Mouse (Mus musculus) layer of hippocampus, postnatal 14 days (tissue): Measurements from ENCODE around the gene S1pr2. TPM values are rescaled to one million over a fixed set of nuclear protein-coding genes. Genes with fewer than 3 reads are reported as not detected.
"Not testable (repeated sequence)": the region's sequence is repeated elsewhere in the genome, so short reads cannot be mapped to it uniquely, and the experiment has no call there.

Source experiments
- DNase-seq, 2 experiments: peaks; one replicate each; pipeline ENCODE4 v3.0.0; 2021 to 2022; ENCODE audit warnings: low spot score in 2 of 2, mixed read lengths in 1 of 2
- total RNA-seq, 2 experiments: library from RNA; stranded (reverse); gene quantifications; 2 replicates each; pipeline ENCODE4 v1.2.3; 2021

Gene S1pr2
- total RNA-seq, 2 experiments from 2014 or later: 2.1 to 3.5 TPM

DNA sequence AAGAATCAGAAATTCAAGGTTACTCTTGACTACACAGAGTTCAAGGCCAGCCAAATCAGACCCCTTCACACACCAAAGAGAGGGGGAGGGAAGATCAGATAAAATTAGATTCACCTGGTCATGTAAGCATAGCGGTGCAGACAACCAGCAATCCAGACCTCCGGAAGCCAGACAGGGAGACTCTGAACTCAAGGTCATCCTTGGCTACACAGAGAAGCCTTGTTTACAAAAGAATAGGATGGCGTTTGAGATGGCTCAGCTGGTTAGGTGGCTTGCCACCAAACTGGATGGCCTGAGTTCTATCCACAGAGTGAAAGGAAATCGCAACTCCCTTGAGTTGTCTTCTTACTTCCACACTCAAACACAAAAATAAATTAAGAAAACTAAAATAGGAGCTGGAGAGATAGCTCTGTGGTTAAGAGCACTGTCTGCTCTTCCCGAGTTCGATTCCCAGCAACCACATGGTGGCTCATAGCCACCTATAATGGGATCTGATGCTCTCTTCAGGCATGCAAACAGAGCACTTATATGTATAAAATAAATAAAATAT lies 25.1 kb upstream of the S1pr2 start:
- no peak for DNase-seq

DNA sequence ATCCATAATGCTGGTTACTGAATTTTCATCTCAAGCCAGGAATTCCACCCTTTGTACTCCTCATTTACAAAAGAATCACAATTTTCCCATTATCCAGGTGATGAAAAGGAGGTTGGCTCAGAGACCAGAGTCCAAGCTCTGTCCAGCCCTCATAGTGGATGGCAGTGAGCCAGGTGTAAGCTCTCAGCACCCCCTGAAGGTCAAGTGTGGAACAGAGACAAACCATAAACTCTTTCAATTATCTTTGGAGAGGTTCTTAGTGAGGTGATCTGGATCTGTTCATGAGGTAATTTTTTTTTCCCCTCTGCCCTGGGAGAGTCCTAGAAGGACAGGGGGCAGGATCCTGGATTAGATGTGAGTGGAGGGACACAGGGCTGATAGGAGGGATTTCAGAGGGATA lies 24.2 kb upstream of the S1pr2 start:
- DNase-seq: no peak

GRCm38 (mm10) chr9:20998337-20998736 lies 21.8 kb upstream of the S1pr2 start:
- DNase-seq: not testable (repeated sequence)

- no peak for DNase-seq
Measured at GRCm38 (mm10) chr9:20997065-20997464, 20.5 kb upstream of the S1pr2 start.

DNA sequence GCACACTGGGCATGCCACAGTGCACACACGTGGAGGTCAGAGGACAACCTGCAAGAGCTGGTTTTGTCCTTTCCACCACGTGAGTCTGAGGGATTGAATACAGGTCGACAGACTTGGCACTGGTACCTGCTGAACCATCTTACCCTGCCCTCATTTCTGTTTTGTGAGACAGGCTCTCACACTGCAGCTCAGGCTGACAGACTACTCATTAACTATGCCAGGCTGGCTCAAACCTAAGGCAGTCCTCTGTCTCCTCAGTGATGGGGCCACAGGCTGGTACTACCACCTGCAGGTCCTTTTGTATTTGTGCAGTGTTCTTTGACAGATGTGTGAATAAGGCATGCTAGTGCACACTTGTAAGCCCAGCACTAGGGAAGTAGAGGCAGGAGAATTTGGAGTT lies 18.5 kb upstream of the S1pr2 start:
- no peak for DNase-seq

DNA sequence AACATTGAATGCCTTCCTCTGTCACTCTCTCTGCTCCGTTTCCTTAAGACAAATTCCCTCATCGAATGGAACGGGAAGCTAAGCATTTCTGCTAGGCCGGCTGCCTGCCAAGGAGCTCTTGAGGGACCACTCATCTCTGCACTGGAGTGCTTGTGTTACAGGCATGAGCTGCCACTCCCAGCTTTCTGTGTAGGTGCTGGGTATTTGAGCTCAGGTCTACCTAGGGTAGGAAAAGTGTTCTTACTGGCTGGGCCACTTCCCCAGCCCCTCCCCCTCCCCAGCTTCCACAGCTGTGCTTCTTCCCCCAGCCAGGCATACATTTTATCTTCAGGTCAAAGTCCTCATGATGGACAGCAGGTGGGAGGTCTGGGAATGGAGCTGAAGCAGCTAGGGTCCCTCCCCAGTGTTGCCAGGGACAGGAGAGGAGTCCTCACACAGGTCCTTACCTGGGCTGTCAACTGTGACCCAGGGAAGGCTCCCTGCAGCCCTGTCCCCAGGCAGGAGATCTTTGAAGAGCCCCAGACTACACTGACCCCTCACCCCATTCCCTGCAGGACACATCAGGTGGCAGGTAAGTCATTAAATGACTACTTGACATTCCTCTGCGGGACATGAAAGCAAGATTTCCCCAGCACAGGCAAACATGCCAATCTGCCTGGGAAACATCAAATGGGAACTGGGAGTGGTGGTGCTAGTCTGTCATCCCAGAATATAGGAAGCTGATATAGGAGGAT lies 16.8 kb upstream of the S1pr2 start:
- DNase-seq: no peak

DNA sequence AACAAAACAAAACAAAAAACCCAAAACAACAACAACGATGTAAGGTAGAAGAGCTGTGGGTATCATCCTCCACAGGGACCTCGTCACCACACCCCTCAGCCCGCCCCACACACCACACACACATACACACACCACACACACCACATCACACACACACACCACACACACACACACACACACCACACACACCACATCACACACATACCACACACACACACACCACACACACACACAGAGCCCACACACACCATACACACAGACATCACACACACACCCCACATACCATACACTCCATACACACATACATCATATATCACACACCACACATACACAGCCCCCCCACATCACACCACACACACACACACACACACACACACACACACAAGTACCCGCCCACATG lies 15.0 kb upstream of the S1pr2 start:
- no peak for DNase-seq

DNA sequence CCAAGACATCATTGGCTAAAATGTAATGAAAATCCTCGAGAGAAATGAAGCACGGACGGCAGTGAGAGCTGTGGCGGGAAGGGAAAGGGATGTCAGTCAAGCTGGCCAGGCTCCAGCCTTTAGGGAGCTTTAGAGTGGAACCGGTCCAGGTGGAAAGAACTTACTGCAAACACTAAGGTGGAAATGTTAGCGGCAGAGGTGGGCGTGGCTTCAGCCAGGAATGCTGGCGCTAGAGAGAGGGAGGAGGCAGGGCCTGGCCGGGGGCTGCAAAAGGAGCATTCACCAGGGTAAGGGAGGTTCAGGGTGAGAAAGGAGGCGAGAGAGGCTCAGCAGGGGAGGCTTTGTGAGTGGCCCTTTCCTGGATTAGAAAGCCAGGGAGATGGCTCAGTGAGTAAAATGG lies 14.3 kb upstream of the S1pr2 start:
- DNase-seq: no peak

- DNase-seq: no peak
Measured at GRCm38 (mm10) chr9:20987953-20988352, 11.4 kb upstream of the S1pr2 start.

DNA sequence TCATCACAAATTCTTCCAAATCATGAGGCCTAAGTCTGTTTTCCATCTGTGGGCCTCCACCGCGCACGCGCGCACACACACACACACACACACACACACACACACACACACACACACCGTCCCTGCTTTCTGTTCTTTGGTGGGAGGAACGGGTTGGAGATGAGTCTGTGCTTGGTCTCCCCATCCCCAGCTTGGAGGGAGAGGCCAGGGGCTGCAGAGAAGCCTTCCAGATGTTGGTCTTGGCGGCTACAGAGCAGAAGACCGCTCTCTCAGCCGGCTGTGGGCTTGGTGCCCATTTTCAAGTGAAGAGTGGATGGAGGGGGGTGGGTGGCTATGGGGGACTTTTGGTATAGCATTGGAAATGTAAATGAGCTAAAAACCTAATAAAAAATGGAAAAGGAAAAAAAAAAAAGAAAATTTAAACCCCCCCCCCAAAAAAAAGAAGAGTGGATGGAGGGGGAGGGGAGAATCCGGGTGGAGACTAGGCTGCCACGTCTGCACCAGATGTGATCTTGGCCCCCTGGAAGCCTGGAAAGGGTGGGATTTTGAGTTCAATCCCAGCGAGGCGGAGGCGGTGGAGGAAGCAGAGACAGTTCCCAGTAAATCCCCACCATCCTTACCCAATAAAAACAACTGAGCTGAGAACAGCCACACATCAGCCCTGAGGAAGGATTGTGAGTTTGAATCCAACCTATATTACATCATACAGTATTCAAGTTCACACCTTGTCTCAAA lies 10.5 kb upstream of the S1pr2 start:
- DNase-seq: no peak

- DNase-seq: no peak
Measured at GRCm38 (mm10) chr9:20983169-20983568, 6.6 kb upstream of the S1pr2 start.

DNA sequence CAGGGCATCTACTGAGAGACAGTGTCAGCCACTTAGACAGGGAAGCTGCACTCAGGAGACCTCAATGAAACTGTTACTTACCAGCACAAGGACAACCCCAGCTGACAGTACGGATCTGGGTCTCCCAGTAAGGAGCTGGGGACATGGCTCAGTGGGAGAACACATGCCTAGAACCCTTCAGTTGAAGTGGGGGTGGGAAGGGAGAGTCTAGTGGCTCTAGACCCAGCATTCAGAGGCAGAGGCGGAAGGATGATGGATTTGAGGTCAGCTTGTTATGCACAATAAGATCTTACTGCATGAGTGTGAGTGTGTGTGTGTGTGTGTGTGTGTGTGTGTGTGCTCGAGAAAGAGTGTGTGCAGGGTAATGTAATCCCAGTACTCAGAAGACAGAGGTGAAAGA lies 5.6 kb upstream of the S1pr2 start:
- DNase-seq: no peak

GRCm38 (mm10) chr9:20979769-20980168 lies 3.2 kb upstream of the S1pr2 start:
- DNase-seq: no peak

- no peak for DNase-seq
Measured at GRCm38 (mm10) chr9:20979181-20979580, 2.6 kb upstream of the S1pr2 start.

- DNase-seq: no peak
Measured at GRCm38 (mm10) chr9:20978409-20979095, 2.0 kb upstream of the S1pr2 start.

DNA sequence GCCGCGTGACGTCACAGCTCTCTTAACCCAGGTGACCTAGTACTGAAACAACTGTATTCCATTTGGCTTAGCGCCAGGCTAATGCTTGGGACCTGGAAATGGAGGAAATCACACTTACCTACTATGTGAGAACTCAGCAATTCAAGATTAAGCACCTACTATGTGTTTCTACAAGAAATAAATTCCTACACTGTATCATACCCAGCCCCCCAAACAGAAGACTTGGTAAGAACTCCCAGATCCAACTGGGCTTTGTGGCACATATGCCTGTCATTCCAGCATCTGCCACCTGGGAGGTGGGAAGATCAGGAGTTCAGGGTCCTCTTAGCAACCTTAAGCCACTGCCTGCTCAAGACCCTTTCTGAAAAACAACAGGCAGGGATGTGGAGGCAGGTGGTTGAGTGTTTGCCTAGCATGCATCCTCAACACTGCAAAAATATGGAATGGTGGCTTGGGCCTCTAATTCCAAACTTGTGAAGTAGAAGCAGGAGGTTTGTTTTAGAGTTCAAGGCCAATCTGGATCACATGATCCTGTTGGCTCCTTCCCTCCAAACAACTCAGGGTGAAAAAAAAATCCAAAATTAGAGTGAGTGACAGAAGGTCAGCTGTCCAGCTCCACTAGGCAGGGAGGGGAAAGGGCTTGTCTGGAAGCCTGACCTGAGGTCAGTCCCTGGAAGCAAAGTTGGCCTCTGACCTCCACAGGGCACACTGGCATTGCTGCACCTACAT lies 544 bp upstream of the S1pr2 start:
- DNase-seq: no peak

GRCm38 (mm10) chr9:20975431-20976215 lies 958 bp downstream of the S1pr2 start:
- no peak for DNase-seq

GRCm38 (mm10) chr9:20973682-20974075 lies 2.9 kb downstream of the S1pr2 start:
- DNase-seq: no peak

DNA sequence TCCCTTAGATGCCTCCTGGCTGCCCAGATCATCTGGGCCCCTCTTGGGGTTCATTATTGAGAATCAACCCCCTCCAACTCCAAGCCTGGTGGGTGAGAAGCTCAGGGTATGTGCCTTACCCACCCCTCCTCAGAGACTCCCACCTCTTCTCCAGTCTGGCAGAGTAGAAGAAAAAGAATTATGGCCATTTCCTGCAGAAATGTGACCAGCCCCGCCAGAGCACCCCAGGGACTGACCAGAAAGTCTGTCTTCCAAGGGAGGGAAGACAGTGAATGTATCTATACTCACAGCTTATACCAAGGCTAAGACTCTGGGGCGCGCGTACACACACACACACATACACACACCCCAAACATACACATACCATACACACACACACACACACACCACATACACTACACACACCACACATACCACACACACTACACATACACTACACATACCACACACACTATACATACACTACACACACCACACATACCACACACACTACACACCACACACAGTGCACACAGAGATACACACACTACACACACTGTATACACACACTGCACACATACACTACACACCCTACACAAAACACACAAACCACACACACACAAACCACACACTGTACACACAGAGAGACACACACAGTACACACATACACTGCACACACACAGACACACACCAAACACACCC lies 3.4 kb downstream of the S1pr2 start:
- no peak for DNase-seq
